Mouse (Mus musculus) heart, adult 2 months (tissue): ENCODE results near the gene Thap8. TPM values are rescaled to one million over a fixed set of nuclear protein-coding genes. Genes with fewer than 3 reads are reported as not detected.
A peak's percentile ranks its signal among the peaks of the same experiment; 100 is the strongest.

Experiments used
- DNase-seq, 2 experiments: peaks; one replicate each; pipeline ENCODE4 v3.0.0; 2021
- H3K27ac ChIP-seq: fragments of 200-600 bp; 2 replicates; pipeline ENCODE4 v1.8.1; 2022
- H3K27me3 ChIP-seq: fragments of 200-500 bp; 2 replicates; pipeline ENCODE4 v1.6.1; 2012; ENCODE audit warnings: mild to moderate bottlenecking, low read length, inconsistent platforms, mixed read lengths; ENCODE audit not compliant: control insufficient read depth, insufficient read depth
- H3K36me3 ChIP-seq: fragments of 200-500 bp; 2 replicates; pipeline ENCODE4 v1.6.1; 2012; ENCODE audit warnings: low read length, inconsistent platforms; ENCODE audit not compliant: control insufficient read depth, insufficient read depth
- H3K4me1 ChIP-seq: fragments of 200-500 bp; 2 replicates; pipeline ENCODE4 v1.6.1; 2011; ENCODE audit warnings: low read length; ENCODE audit not compliant: control insufficient read depth, insufficient read depth
- H3K4me3 ChIP-seq: fragments of 200-600 bp; 2 replicates; pipeline ENCODE4 v1.8.1; 2022
- H3K79me2 ChIP-seq: fragments of 200-500 bp; replicated peaks from 2 replicates; pipeline ENCODE4 v1.6.1; 2012; ENCODE audit warnings: mild to moderate bottlenecking, inconsistent platforms, low read length, moderate library complexity, mixed read lengths; ENCODE audit not compliant: control insufficient read depth, insufficient read depth
- H3K9ac ChIP-seq: fragments of 200-500 bp; 2 replicates; pipeline ENCODE4 v1.6.1; 2012; ENCODE audit warnings: low read depth, mild to moderate bottlenecking, control low read depth, inconsistent platforms, low read length, mixed read lengths
- CTCF ChIP-seq: fragments of 200-600 bp; IDR thresholded peaks from 2 replicates; pipeline ENCODE4 v1.8.1; 2022; ENCODE audit warnings: antibody characterized with exemption, mild to moderate bottlenecking, moderate library complexity
- EP300 ChIP-seq: fragments of 200-500 bp; IDR thresholded peaks from 2 replicates; pipeline ENCODE4 v1.6.1; 2011; ENCODE audit warnings: low read depth, low read length, control low read depth; ENCODE audit not compliant: insufficient read depth
- POLR2A ChIP-seq: fragments of 200-500 bp; IDR thresholded peaks from 2 replicates; pipeline ENCODE4 v1.6.1; 2011; ENCODE audit warnings: mild to moderate bottlenecking, low read depth, low read length, control low read depth; ENCODE audit not compliant: insufficient read depth
- WGBS: fragments of 180-500 bp; shearing (Covaris S2); methylation state at CpG from one replicate; pipeline ENCODE4 v1.1.7; 2018; 5-methylcytosine and 5-hydroxymethylcytosine counted together
- intact Hi-C: fragments of 180-260 bp; cut with DNase I; formaldehyde crosslinking; loops from one replicate; pipeline ENCODE4 v1.15.1; 2025
- polyA plus RNA-seq: library from polyadenylated mRNA; depleted of rRNA; stranded (reverse); fragments of >200 nt; gene quantifications from 2 replicates; pipeline ENCODE4 v1.2.3, GENCODE M21; 2012; rRNA removed
- total RNA-seq, 2 experiments: library from RNA; stranded (reverse); gene quantifications; 2 replicates each; pipeline ENCODE4 v1.2.3; 2021

The Thap8 gene
- total and polyA plus RNA-seq, 3 experiments: 0.10 TPM; not detected in 2

GRCm38 (mm10) chr7:30336384-30336783, 56.5 kb downstream of the Thap8 start:
- 3% methylated on average over 9 of the region's 9 CpGs for WGBS
- Histone ChIP-seq H3K27ac (no peak overlapping the region), H3K4me1 (peaks cover 2% of the 10 kb centered on the region), H3K9ac (no peak overlapping the region), H3K4me3 (no peak overlapping the region), H3K79me2 (no peaks in the 10 kb centered on the region), H3K36me3 (no peaks in the 10 kb centered on the region), H3K27me3 (no peaks in the 10 kb centered on the region)
- DNase-seq: peak; percentile 66 to 74
- no peak for TF ChIP-seq POLR2A
- TF ChIP-seq CTCF: peak; percentile 93
- no peak for TF ChIP-seq EP300
- intact Hi-C loops: no loop called here

- intact Hi-C loops: no loop called here
Measured at GRCm38 (mm10) chr7:30339432-30340109, 59.7 kb downstream of the Thap8 start.

More at GRCm38 (mm10) chr7:30339432-30340109, 59.7 kb downstream of the Thap8 start:
- Histone ChIP-seq H3K9ac (no peak overlapping the region), H3K27me3 (no peaks in the 10 kb centered on the region), H3K36me3 (no peaks in the 10 kb centered on the region), H3K79me2 (no peaks in the 10 kb centered on the region), H3K4me1 (no peaks in the 10 kb centered on the region), H3K27ac (no peak overlapping the region), H3K4me3 (no peak overlapping the region)
- DNase-seq: no peak
- 50% methylated on average over 5 of the region's 5 CpGs for WGBS
- TF ChIP-seq EP300: no peak
- no peak for TF ChIP-seq POLR2A

Other genes with a start within 250 kb of the Thap8 start
- gene Zfp14, start 228.7 kb upstream of the Thap8 start, total RNA-seq: 1 to 10 TPM; 2.5 to 2.7 TPM
- gene Zfp14, start 228.7 kb upstream of the Thap8 start, polyA plus RNA-seq: 3.5 and 7.3 TPM in 2 replicates
- gene Zfp82, start 207.2 kb upstream of the Thap8 start, total RNA-seq: 1 to 10 TPM; 1.3 to 2.8 TPM
- 0.74 and 0.91 TPM in 2 replicates for gene Zfp82, start 207.2 kb upstream of the Thap8 start, polyA plus RNA-seq
- under 1 TPM in 1 of 2 experiments, not detected in 1; 0.84 TPM for gene Gm26920, start 189.7 kb upstream of the Thap8 start, total RNA-seq
- gene Gm26920, start 189.7 kb upstream of the Thap8 start, polyA plus RNA-seq: not detected in 2 replicates
- gene Zfp566, start 189.6 kb upstream of the Thap8 start, total RNA-seq: 1 to 10 TPM; 1.4 to 2.0 TPM
- gene Zfp566, start 189.6 kb upstream of the Thap8 start, polyA plus RNA-seq: 1.7 and 1.9 TPM in 2 replicates
- gene Zfp260, start 185.3 kb upstream of the Thap8 start, total RNA-seq: 10 to 100 TPM; 27.4 to 30.6 TPM
- 15.9 and 30.9 TPM in 2 replicates for gene Zfp260, start 185.3 kb upstream of the Thap8 start, polyA plus RNA-seq
- 1 to 10 TPM; 2.1 to 2.4 TPM for gene Zfp382, start 158.2 kb upstream of the Thap8 start, total RNA-seq
- 0.68 and 0.88 TPM in 2 replicates for gene Zfp382, start 158.2 kb upstream of the Thap8 start, polyA plus RNA-seq
- gene Zfp146, start 110.3 kb upstream of the Thap8 start, total RNA-seq: 10 to 100 TPM; 29.8 TPM
- 11.0 and 21.5 TPM in 2 replicates for gene Zfp146, start 110.3 kb upstream of the Thap8 start, polyA plus RNA-seq
- 1,000 to 10,000 TPM; 2,711 to 3,278 TPM for gene Cox7a1, start 96.0 kb upstream of the Thap8 start, total RNA-seq
- gene Cox7a1, start 96.0 kb upstream of the Thap8 start, polyA plus RNA-seq: 2,213 and 2,519 TPM in 2 replicates
- 100 to 1,000 TPM; 274 to 315 TPM for gene Capns1, start 81.3 kb upstream of the Thap8 start, total RNA-seq
- gene Capns1, start 81.3 kb upstream of the Thap8 start, polyA plus RNA-seq: 826 and 1,000 TPM in 2 replicates
- gene Polr2i, start 48.1 kb upstream of the Thap8 start, total RNA-seq: 10 to 100 TPM; 52.6 to 58.6 TPM
- gene Polr2i, start 48.1 kb upstream of the Thap8 start, polyA plus RNA-seq: 95.1 and 106 TPM in 2 replicates
- gene Tbcb, start 47.8 kb upstream of the Thap8 start, total RNA-seq: 10 to 100 TPM; 52.7 to 56.7 TPM
- gene Tbcb, start 47.8 kb upstream of the Thap8 start, polyA plus RNA-seq: 36.6 and 49.5 TPM in 2 replicates
- not detected for gene Ovol3, start 44.4 kb upstream of the Thap8 start, total RNA-seq
- gene Ovol3, start 44.4 kb upstream of the Thap8 start, polyA plus RNA-seq: not detected in 2 replicates
- 1 to 10 TPM in 1 of 2 experiments, under 1 TPM in 1; 0.97 to 1.7 TPM for gene Wdr62, start 325 bp downstream of the Thap8 start, total RNA-seq
- 3.7 and 5.3 TPM in 2 replicates for gene Wdr62, start 325 bp downstream of the Thap8 start, polyA plus RNA-seq
- gene Clip3, start 11.6 kb downstream of the Thap8 start, total RNA-seq: 1 to 10 TPM; 5.6 TPM
- gene Clip3, start 11.6 kb downstream of the Thap8 start, polyA plus RNA-seq: 5.6 and 6.6 TPM in 2 replicates
- gene Alkbh6, start 28.6 kb downstream of the Thap8 start, total RNA-seq: 10 to 100 TPM; 24.0 to 29.5 TPM
- gene Alkbh6, start 28.6 kb downstream of the Thap8 start, polyA plus RNA-seq: 59.6 and 61.7 TPM in 2 replicates
- under 1 TPM; 0.26 to 0.50 TPM for gene Syne4, start 34.7 kb downstream of the Thap8 start, total RNA-seq
- gene Syne4, start 34.7 kb downstream of the Thap8 start, polyA plus RNA-seq: 5.3 and 5.6 TPM in 2 replicates
- under 1 TPM; 0.55 to 0.63 TPM for gene E130208F15Rik, start 41.6 kb downstream of the Thap8 start, total RNA-seq
- 0.31 and 0.41 TPM in 2 replicates for gene E130208F15Rik, start 41.6 kb downstream of the Thap8 start, polyA plus RNA-seq
- 10 to 100 TPM; 12.5 TPM for gene Sdhaf1, start 43.8 kb downstream of the Thap8 start, total RNA-seq
- 17.4 and 17.9 TPM in 2 replicates for gene Sdhaf1, start 43.8 kb downstream of the Thap8 start, polyA plus RNA-seq
- 1 to 10 TPM; 1.1 to 1.3 TPM for gene Lrfn3, start 82.7 kb downstream of the Thap8 start, total RNA-seq
- gene Lrfn3, start 82.7 kb downstream of the Thap8 start, polyA plus RNA-seq: 1.4 and 1.9 TPM in 2 replicates
- gene Tyrobp, start 133.7 kb downstream of the Thap8 start, total RNA-seq: 10 to 100 TPM; 20.1 to 23.6 TPM
- gene Tyrobp, start 133.7 kb downstream of the Thap8 start, polyA plus RNA-seq: 62.7 and 65.5 TPM in 2 replicates
- under 1 TPM in 1 of 2 experiments, not detected in 1; 0.59 TPM for gene Hcst, start 139.8 kb downstream of the Thap8 start, total RNA-seq
- gene Hcst, start 139.8 kb downstream of the Thap8 start, polyA plus RNA-seq: 4.8 TPM in 1 of 2 replicates, not detected in the other
- under 1 TPM; 0.47 to 0.66 TPM for gene Nfkbid, start 141.6 kb downstream of the Thap8 start, total RNA-seq
- 0.94 and 1.3 TPM in 2 replicates for gene Nfkbid, start 141.6 kb downstream of the Thap8 start, polyA plus RNA-seq
- gene Aplp1, start 165.4 kb downstream of the Thap8 start, total RNA-seq: 1 to 10 TPM; 3.2 to 3.5 TPM
- 3.6 and 6.2 TPM in 2 replicates for gene Aplp1, start 165.4 kb downstream of the Thap8 start, polyA plus RNA-seq
- gene Kirrel2, start 177.6 kb downstream of the Thap8 start, total RNA-seq: not detected
- not detected in 2 replicates for gene Kirrel2, start 177.6 kb downstream of the Thap8 start, polyA plus RNA-seq
- not detected for gene Nphs1, start 178.2 kb downstream of the Thap8 start, total RNA-seq
- gene Nphs1, start 178.2 kb downstream of the Thap8 start, polyA plus RNA-seq: 0.04 TPM in 1 of 2 replicates, not detected in the other
- not detected for gene Prodh2, start 213.5 kb downstream of the Thap8 start, total RNA-seq
- gene Prodh2, start 213.5 kb downstream of the Thap8 start, polyA plus RNA-seq: 0.23 TPM in 1 of 2 replicates, not detected in the other